Mouse (Mus musculus): ENCODE results near the gene Tmod1. TPM values are rescaled to one million over a fixed set of nuclear protein-coding genes. Genes with fewer than 3 reads are reported as not detected.

The Tmod1 gene
- total and polyA plus RNA-seq, 2 experiments from 2014 or later, result 163 to 224 TPM

- Histone ChIP-seq H3K4me1 (ENCODE audit: control insufficient read depth, insufficient read depth) (no peaks in the 10 kb centered on the region), H3K4me2 (ENCODE audit: low read depth, low read length) (no peak overlapping the region), H3K9me3 (replicated peaks; ENCODE audit: control insufficient read depth, low read length) (no peaks in the 10 kb centered on the region), H3K9ac (replicated peaks; ENCODE audit: low read depth, low read length) (no peak overlapping the region), H3K27me3 (ENCODE audit: control insufficient read depth, insufficient read depth, low read length) (no peaks in the 10 kb centered on the region), H3K36me3 (replicated peaks; ENCODE audit: control insufficient read depth, insufficient read depth, low read length) (peaks cover 67% of the 10 kb centered on the region), H3K4me3 (ENCODE audit: low read depth, low read length) (no peak overlapping the region), H3K27ac (ENCODE audit: low read depth) (no peak overlapping the region)
- ATAC-seq (ENCODE audit: insufficient read depth, low read depth) (no peak), DNase-seq (ENCODE audit: low spot score) (no peak)
- TF ChIP-seq CTCF (IDR thresholded peaks at IDR 0.05; ENCODE audit: low read depth) (peak; percentile 57), EP300 (IDR thresholded peaks at IDR 0.05; ENCODE audit: low read depth) (no peak)
- 67% methylated on average over 3 of the region's 3 CpGs for WGBS
Observed at GRCm38 (mm10) chr4:46130221-46130620, 91.5 kb downstream of the Tmod1 start.

GRCm38 (mm10) chr4:46131791-46132190, 93.1 kb downstream of the Tmod1 start:
- H3K4me1 ChIP-seq (ENCODE audit: control insufficient read depth, insufficient read depth), result peaks cover 1% of the 10 kb centered on the region; the same call in 1 of the 2 replicates
- H3K27me3 ChIP-seq (ENCODE audit: control insufficient read depth, insufficient read depth, low read length), result no peaks in the 10 kb centered on the region
- 86% methylated on average over 6 of the region's 6 CpGs for WGBS
- ATAC-seq (ENCODE audit: insufficient read depth, low read depth) (no peak), DNase-seq (ENCODE audit: low spot score) (no peak)
- peaks cover 72% of the 10 kb centered on the region for H3K36me3 ChIP-seq (replicated peaks; ENCODE audit: control insufficient read depth, insufficient read depth, low read length)
- no peak for TF ChIP-seq CTCF (IDR thresholded peaks at IDR 0.05; ENCODE audit: low read depth)
- no peak for TF ChIP-seq EP300 (IDR thresholded peaks at IDR 0.05; ENCODE audit: low read depth)
- no peak overlapping the region for H3K27ac ChIP-seq (ENCODE audit: low read depth)
- H3K4me2 ChIP-seq (ENCODE audit: low read depth, low read length), result no peak overlapping the region
- no peaks in the 10 kb centered on the region for H3K9me3 ChIP-seq (replicated peaks; ENCODE audit: control insufficient read depth, low read length)
- no peak overlapping the region for H3K4me3 ChIP-seq (ENCODE audit: low read depth, low read length)
- no peak overlapping the region for H3K9ac ChIP-seq (replicated peaks; ENCODE audit: low read depth, low read length)

- TF ChIP-seq CTCF (IDR thresholded peaks at IDR 0.05; ENCODE audit: low read depth) (no peak), EP300 (IDR thresholded peaks at IDR 0.05; ENCODE audit: low read depth) (no peak)
- DNase-seq (ENCODE audit: low spot score), result peak; percentile 20
- WGBS, result 7% methylated on average over 17 of the region's 17 CpGs
Observed at GRCm38 (mm10) chr4:46137629-46138286, 99.0 kb downstream of the Tmod1 start.

GRCm38 (mm10) chr4:46138287-46139222, 99.8 kb downstream of the Tmod1 start, which contains the start of the genes Ncbp1 and Tstd2:
Gene Ncbp1, plus strand, starts transcription at chr4:46138613.
Gene Tstd2, minus strand, starts transcription at chr4:46138694.
- H3K9ac ChIP-seq (replicated peaks; ENCODE audit: low read depth, low read length), result peak within 1 kb of the TSS; percentile 88
- H3K9me3 ChIP-seq (replicated peaks; ENCODE audit: control insufficient read depth, low read length), result no peaks in the 10 kb centered on the region
- H3K36me3 ChIP-seq (replicated peaks; ENCODE audit: control insufficient read depth, insufficient read depth, low read length), result peaks cover 23% of the 10 kb centered on the region
- 0 out of 2 replicates have a peak, but pooled peaks have one; percentile 53 for TF ChIP-seq EP300 (IDR thresholded peaks at IDR 0.05; ENCODE audit: low read depth)
- no peak for TF ChIP-seq CTCF (IDR thresholded peaks at IDR 0.05; ENCODE audit: low read depth)
- under 1% methylated on average over 89 of the region's 90 CpGs for WGBS
- ATAC-seq (ENCODE audit: insufficient read depth, low read depth) (peak; percentile 89), DNase-seq (ENCODE audit: low spot score) (peak; percentile 83)
- peak within 1 kb of the TSS; percentile 90 for H3K4me2 ChIP-seq (ENCODE audit: low read depth, low read length)
- no peaks in the 10 kb centered on the region for H3K27me3 ChIP-seq (ENCODE audit: control insufficient read depth, insufficient read depth, low read length)
- H3K4me1 ChIP-seq (ENCODE audit: control insufficient read depth, insufficient read depth), result peaks cover 17% of the 10 kb centered on the region; the same call in 1 of the 2 replicates
- peak within 1 kb of the TSS; percentile 81 for H3K4me3 ChIP-seq (ENCODE audit: low read depth, low read length)
- peak within 1 kb of the TSS; percentile 97 for H3K27ac ChIP-seq (ENCODE audit: low read depth)

More at GRCm38 (mm10) chr4:46137629-46138286, 99.0 kb downstream of the Tmod1 start:
- ATAC-seq (ENCODE audit: insufficient read depth, low read depth), result peak; percentile 51
- peak overlapping the region; percentile 97 for H3K27ac ChIP-seq (ENCODE audit: low read depth)
- H3K4me3 ChIP-seq (ENCODE audit: low read depth, low read length), result peak overlapping the region; percentile 81
- peaks cover 17% of the 10 kb centered on the region; the same call in 1 of the 2 replicates for H3K4me1 ChIP-seq (ENCODE audit: control insufficient read depth, insufficient read depth)
- no peaks in the 10 kb centered on the region for H3K9me3 ChIP-seq (replicated peaks; ENCODE audit: control insufficient read depth, low read length)
- H3K4me2 ChIP-seq (ENCODE audit: low read depth, low read length), result peak overlapping the region; percentile 90
- H3K27me3 ChIP-seq (ENCODE audit: control insufficient read depth, insufficient read depth, low read length), result no peaks in the 10 kb centered on the region
- peak overlapping the region; percentile 88 for H3K9ac ChIP-seq (replicated peaks; ENCODE audit: low read depth, low read length)
- H3K36me3 ChIP-seq (replicated peaks; ENCODE audit: control insufficient read depth, insufficient read depth, low read length), result peaks cover 30% of the 10 kb centered on the region

- TF ChIP-seq CTCF (IDR thresholded peaks at IDR 0.05; ENCODE audit: low read depth), result peak; percentile 17; the same call in 1 of the 2 replicates
- no peak for TF ChIP-seq EP300 (IDR thresholded peaks at IDR 0.05; ENCODE audit: low read depth)
- H3K4me2 ChIP-seq (ENCODE audit: low read depth, low read length), result no peak overlapping the region
Observed at GRCm38 (mm10) chr4:46144323-46144722, 105.6 kb downstream of the Tmod1 start.

More at GRCm38 (mm10) chr4:46144323-46144722, 105.6 kb downstream of the Tmod1 start:
- Histone ChIP-seq H3K9me3 (replicated peaks; ENCODE audit: control insufficient read depth, low read length) (no peaks in the 10 kb centered on the region), H3K4me1 (ENCODE audit: control insufficient read depth, insufficient read depth) (peaks cover 7% of the 10 kb centered on the region; the same call in 1 of the 2 replicates), H3K27ac (ENCODE audit: low read depth) (no peak overlapping the region), H3K36me3 (replicated peaks; ENCODE audit: control insufficient read depth, insufficient read depth, low read length) (peaks cover 22% of the 10 kb centered on the region), H3K4me3 (ENCODE audit: low read depth, low read length) (no peak overlapping the region), H3K27me3 (ENCODE audit: control insufficient read depth, insufficient read depth, low read length) (no peaks in the 10 kb centered on the region), H3K9ac (replicated peaks; ENCODE audit: low read depth, low read length) (no peak overlapping the region)
- DNase-seq (ENCODE audit: low spot score) (no peak), ATAC-seq (ENCODE audit: insufficient read depth, low read depth) (no peak)
- 77% methylated on average over 3 of the region's 3 CpGs for WGBS

Data from heart, postnatal 0 days (tissue).